Mouse (Mus musculus): ENCODE results near the gene Sugp1. TPM values are rescaled to one million over a fixed set of nuclear protein-coding genes. Genes with fewer than 3 reads are reported as not detected.

Sugp1 gene
- polyA plus RNA-seq, 1 experiment from 2014 or later: 32.6 TPM

DNA sequence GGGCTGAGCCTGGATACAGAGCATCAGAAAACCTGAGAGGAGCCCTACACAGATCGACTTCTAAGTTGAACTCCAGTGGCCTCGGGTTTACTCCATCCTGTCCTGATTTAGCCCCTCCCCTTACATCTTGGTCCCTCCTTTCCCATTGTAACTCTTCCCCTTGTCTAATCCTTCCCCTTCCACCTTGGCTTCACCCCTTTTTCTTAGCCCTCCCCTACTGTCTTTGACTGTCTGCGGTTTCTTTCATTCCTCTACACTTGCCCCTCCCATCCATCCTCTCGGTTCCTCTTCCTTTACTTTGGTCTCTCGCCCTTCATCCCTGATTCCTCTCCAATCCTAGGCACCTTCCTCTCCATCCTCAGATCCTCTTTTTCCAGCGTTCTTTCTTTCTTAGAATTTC, 71.9 kb downstream of the Sugp1 start:
- WGBS: 24% methylated on average over 6 of the region's 6 CpGs
- Histone ChIP-seq H3K4me3 (no peak overlapping the region), H3K9me3 (no peaks in the 10 kb centered on the region), H3K9ac (no peak overlapping the region), H3K27me3 (replicated peaks) (peaks cover 100% of the 10 kb centered on the region), H3K36me3 (no peaks in the 10 kb centered on the region), H3K4me2 (no peak overlapping the region), H3K4me1 (no peaks in the 10 kb centered on the region), H3K27ac (replicated peaks) (no peak overlapping the region)
- ATAC-seq (ENCODE audit: extremely low read depth, insufficient number of reproducible peaks, low FRiP score, low TSS enrichment): no peak

DNA sequence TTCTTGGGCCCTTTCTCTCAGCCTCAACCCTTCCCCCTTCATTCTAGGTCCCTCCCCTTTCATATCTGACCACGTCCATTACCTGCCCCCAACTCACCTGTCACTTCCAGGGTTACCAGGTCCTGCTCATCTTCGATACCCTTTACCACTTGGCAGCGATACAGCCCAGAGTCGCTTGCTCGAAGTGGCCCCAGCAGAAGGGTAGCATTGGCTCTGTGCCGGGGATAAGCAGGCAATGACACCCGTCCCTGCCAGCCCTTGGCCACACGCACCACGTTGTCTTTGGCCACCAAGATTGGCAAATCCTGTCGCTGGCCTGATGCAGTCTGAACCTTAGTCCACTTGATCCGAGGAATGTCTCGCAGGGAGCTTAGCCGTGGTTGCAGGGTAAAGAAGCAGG, 72.3 kb downstream of the Sugp1 start:
- no peak overlapping the region for H3K9ac ChIP-seq
- H3K27me3 ChIP-seq (replicated peaks): peaks cover 100% of the 10 kb centered on the region
- no peak for ATAC-seq (ENCODE audit: extremely low read depth, insufficient number of reproducible peaks, low FRiP score, low TSS enrichment)
- WGBS: 66% methylated on average over 13 of the region's 13 CpGs
- no peak overlapping the region for H3K4me3 ChIP-seq
- H3K4me1 ChIP-seq: no peaks in the 10 kb centered on the region
- H3K9me3 ChIP-seq: no peaks in the 10 kb centered on the region
- H3K4me2 ChIP-seq: no peak overlapping the region
- H3K27ac ChIP-seq (replicated peaks): no peak overlapping the region
- no peaks in the 10 kb centered on the region for H3K36me3 ChIP-seq

DNA sequence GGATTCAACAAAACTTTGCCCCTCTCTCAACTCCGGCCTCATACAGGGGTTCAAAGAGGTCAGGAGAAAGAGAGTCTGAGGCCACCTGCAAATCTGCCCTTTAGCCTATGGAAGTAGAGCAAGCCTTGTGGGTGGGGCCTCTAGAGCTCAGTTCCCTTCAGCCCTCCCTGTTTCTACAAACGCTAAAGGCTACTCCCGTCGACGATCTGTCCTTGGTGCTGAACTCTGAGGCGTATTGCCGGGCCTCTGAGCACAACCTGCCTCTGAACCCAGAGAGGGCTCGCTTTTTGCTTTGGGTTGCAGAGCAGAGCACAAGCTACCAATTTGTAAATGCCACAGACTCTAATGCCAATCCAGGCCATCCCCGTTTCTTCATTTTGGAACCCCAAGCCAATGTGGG, 75.0 kb downstream of the Sugp1 start:
- peaks cover 100% of the 10 kb centered on the region for H3K27me3 ChIP-seq (replicated peaks)
- no peaks in the 10 kb centered on the region for H3K9me3 ChIP-seq
- H3K27ac ChIP-seq (replicated peaks): no peak overlapping the region
- peaks cover 3% of the 10 kb centered on the region; the same call in 1 of the 2 replicates for H3K4me1 ChIP-seq
- H3K36me3 ChIP-seq: no peaks in the 10 kb centered on the region
- WGBS: 7% methylated on average over 9 of the region's 9 CpGs
- H3K9ac ChIP-seq: no peak overlapping the region
- H3K4me2 ChIP-seq: no peak overlapping the region
- H3K4me3 ChIP-seq: no peak overlapping the region
- no peak for ATAC-seq (ENCODE audit: extremely low read depth, insufficient number of reproducible peaks, low FRiP score, low TSS enrichment)

DNA sequence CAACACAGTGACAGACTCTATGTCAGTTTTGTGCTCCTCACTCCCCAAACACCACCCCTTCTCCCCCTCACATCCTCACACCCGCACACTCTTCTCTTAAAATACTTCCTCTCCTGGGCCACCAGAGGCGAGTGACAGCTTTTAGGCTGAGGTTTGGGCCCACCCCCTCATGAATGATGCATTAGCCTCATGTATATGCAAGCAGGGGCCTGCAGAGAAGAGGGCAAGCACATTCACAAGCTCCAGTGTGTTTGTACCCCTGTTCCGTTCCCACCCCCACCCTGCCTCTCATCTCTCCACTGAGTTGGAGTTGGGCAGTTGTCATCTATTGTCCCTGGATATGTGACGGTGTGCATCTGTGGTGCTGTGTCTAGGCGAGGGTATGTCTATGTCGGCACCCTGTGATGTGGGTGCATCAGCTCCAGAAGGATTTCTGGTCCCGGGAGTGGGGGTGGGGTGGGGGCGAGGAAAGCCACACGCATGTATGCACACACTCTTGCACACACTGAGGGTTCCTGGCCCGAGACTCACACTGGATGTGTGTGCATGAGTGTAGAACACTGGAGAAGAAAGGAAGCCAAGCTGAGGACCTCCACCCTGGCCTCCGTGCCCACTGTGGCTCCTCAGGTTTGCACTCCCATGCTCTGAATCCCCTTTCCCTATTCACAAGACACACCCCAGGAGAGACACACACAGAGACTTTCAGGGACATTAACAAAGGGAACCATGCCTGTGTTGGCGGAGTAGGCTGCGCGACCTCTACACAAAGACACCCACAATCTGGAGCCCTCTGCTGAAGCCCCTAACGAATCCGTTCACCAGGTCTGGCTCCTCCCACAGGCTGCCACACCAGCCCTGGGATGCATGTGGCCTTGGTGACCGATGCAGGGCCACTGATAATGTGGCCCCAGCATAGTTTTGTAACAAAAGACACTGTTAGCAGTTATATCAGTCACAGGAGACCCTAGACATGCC, 76.4 kb downstream of the Sugp1 start:
- WGBS: 15% methylated on average over 17 of the region's 17 CpGs
- no peak overlapping the region for H3K27ac ChIP-seq (replicated peaks)
- no peak overlapping the region for H3K9ac ChIP-seq
- H3K9me3 ChIP-seq: no peaks in the 10 kb centered on the region
- H3K4me2 ChIP-seq: no peak overlapping the region
- H3K4me1 ChIP-seq: peaks cover 3% of the 10 kb centered on the region; the same call in 1 of the 2 replicates
- peaks cover 92% of the 10 kb centered on the region for H3K27me3 ChIP-seq (replicated peaks)
- no peaks in the 10 kb centered on the region for H3K36me3 ChIP-seq
- no peak for ATAC-seq (ENCODE audit: extremely low read depth, insufficient number of reproducible peaks, low FRiP score, low TSS enrichment)
- no peak overlapping the region for H3K4me3 ChIP-seq

- H3K27me3 ChIP-seq (replicated peaks): peaks cover 90% of the 10 kb centered on the region
- H3K27ac ChIP-seq (replicated peaks): no peak within 1 kb of the TSS
- H3K4me3 ChIP-seq: 0 out of 2 replicates have a peak within 1 kb of the TSS, but pooled peaks have one; percentile 13
- no peaks in the 10 kb centered on the region for H3K9me3 ChIP-seq
- peaks cover 3% of the 10 kb centered on the region; the same call in 1 of the 2 replicates for H3K4me1 ChIP-seq
- H3K4me2 ChIP-seq: peak within 1 kb of the TSS; percentile 52
- H3K36me3 ChIP-seq: no peaks in the 10 kb centered on the region
- no peak within 1 kb of the TSS for H3K9ac ChIP-seq
- no peak for ATAC-seq (ENCODE audit: extremely low read depth, insufficient number of reproducible peaks, low FRiP score, low TSS enrichment)
- 3% methylated on average over 19 of the region's 19 CpGs for WGBS
Observed at GRCm38 (mm10) chr8:70120667-70121066, 78.1 kb downstream of the Sugp1 start, which contains the start of gene Ncan. Ncan (minus strand) TSS chr8:70120873.

Small RNAs within 50 kb of the gene (microRNA-seq; reads per million reads assigned to microRNA genes)
- gene Mir7066: not detected

Other genes with a start within 250 kb of the Sugp1 start
- gene Gmip, start 234.1 kb upstream of the Sugp1 start, polyA plus RNA-seq (2015; fragmentation: Nextera tagmentation; extraction: Ambion mirVana): 6.9 and 7.6 TPM in 2 replicates
- gene Lpar2, start 220.4 kb upstream of the Sugp1 start, polyA plus RNA-seq (2015; fragmentation: Nextera tagmentation; extraction: Ambion mirVana): 0.32 and 0.34 TPM in 2 replicates
- gene Pbx4, start 210.3 kb upstream of the Sugp1 start, polyA plus RNA-seq (2015; fragmentation: Nextera tagmentation; extraction: Ambion mirVana): 2.4 and 3.9 TPM in 2 replicates
- gene Cilp2, start 155.1 kb upstream of the Sugp1 start, polyA plus RNA-seq (2015; fragmentation: Nextera tagmentation; extraction: Ambion mirVana): 0.55 and 0.56 TPM in 2 replicates
- gene Tssk6, start 140.6 kb upstream of the Sugp1 start, polyA plus RNA-seq (2015; fragmentation: Nextera tagmentation; extraction: Ambion mirVana): 1.9 and 2.2 TPM in 2 replicates
- gene Ndufa13, start 140.3 kb upstream of the Sugp1 start, polyA plus RNA-seq (2015; fragmentation: Nextera tagmentation; extraction: Ambion mirVana): 304 and 343 TPM in 2 replicates
- gene Yjefn3, start 140.1 kb upstream of the Sugp1 start, polyA plus RNA-seq (2015; fragmentation: Nextera tagmentation; extraction: Ambion mirVana): 8.1 and 8.2 TPM in 2 replicates
- 27.3 and 29.9 TPM in 2 replicates for gene Gatad2a, start 46.4 kb upstream of the Sugp1 start, polyA plus RNA-seq (2015; fragmentation: Nextera tagmentation; extraction: Ambion mirVana)
- 34.9 and 36.0 TPM in 2 replicates for gene Mau2, start 79 bp upstream of the Sugp1 start, polyA plus RNA-seq (2015; fragmentation: Nextera tagmentation; extraction: Ambion mirVana)
- 1.1 and 1.6 TPM in 2 replicates for gene Tm6sf2, start 30.1 kb downstream of the Sugp1 start, polyA plus RNA-seq (2015; fragmentation: Nextera tagmentation; extraction: Ambion mirVana)
- 0.12 and 0.23 TPM in 2 replicates for gene Hapln4, start 40.6 kb downstream of the Sugp1 start, polyA plus RNA-seq (2015; fragmentation: Nextera tagmentation; extraction: Ambion mirVana)
- 0.17 and 0.36 TPM in 2 replicates for gene Ncan, start 78.1 kb downstream of the Sugp1 start, polyA plus RNA-seq (2015; fragmentation: Nextera tagmentation; extraction: Ambion mirVana)
- 30.5 and 34.3 TPM in 2 replicates for gene Nr2c2ap, start 88.5 kb downstream of the Sugp1 start, polyA plus RNA-seq (2015; fragmentation: Nextera tagmentation; extraction: Ambion mirVana)
- 15.1 and 17.0 TPM in 2 replicates for gene Rfxank, start 96.3 kb downstream of the Sugp1 start, polyA plus RNA-seq (2015; fragmentation: Nextera tagmentation; extraction: Ambion mirVana)
- gene Borcs8, start 96.7 kb downstream of the Sugp1 start, polyA plus RNA-seq (2015; fragmentation: Nextera tagmentation; extraction: Ambion mirVana): 36.1 and 40.0 TPM in 2 replicates
- 0.15 and 0.40 TPM in 2 replicates for gene Mef2b, start 96.9 kb downstream of the Sugp1 start, polyA plus RNA-seq (2015; fragmentation: Nextera tagmentation; extraction: Ambion mirVana)
- 91.8 and 104 TPM in 2 replicates for gene Tmem161a, start 129.5 kb downstream of the Sugp1 start, polyA plus RNA-seq (2015; fragmentation: Nextera tagmentation; extraction: Ambion mirVana)
- gene Slc25a42, start 169.5 kb downstream of the Sugp1 start, polyA plus RNA-seq (2015; fragmentation: Nextera tagmentation; extraction: Ambion mirVana): 8.0 and 8.3 TPM in 2 replicates
- gene Sugp2, start 191.4 kb downstream of the Sugp1 start, polyA plus RNA-seq (2015; fragmentation: Nextera tagmentation; extraction: Ambion mirVana): 23.2 and 24.3 TPM in 2 replicates
- 20.6 and 20.7 TPM in 2 replicates for gene Armc6, start 191.7 kb downstream of the Sugp1 start, polyA plus RNA-seq (2015; fragmentation: Nextera tagmentation; extraction: Ambion mirVana)
- gene Homer3, start 240.0 kb downstream of the Sugp1 start, polyA plus RNA-seq (2015; fragmentation: Nextera tagmentation; extraction: Ambion mirVana): 34.1 and 37.2 TPM in 2 replicates

Measured in heart, embryonic 13.5 days (tissue).